Mouse (Mus musculus): ENCODE data around the gene Car3. TPM values are rescaled to one million over a fixed set of nuclear protein-coding genes. Genes with fewer than 3 reads are reported as not detected.
A peak's percentile ranks its signal among the peaks of the same experiment; 100 is the strongest.
"Not testable (repeated sequence)": the region's sequence is repeated elsewhere in the genome, so short reads cannot be mapped to it uniquely, and the experiment has no call there.

Gene Car3
- total RNA-seq (2015) (9.5 and 10.6 TPM in 2 replicates), total RNA-seq (2017) (5.4 and 8.1 TPM in 2 replicates)

DNA sequence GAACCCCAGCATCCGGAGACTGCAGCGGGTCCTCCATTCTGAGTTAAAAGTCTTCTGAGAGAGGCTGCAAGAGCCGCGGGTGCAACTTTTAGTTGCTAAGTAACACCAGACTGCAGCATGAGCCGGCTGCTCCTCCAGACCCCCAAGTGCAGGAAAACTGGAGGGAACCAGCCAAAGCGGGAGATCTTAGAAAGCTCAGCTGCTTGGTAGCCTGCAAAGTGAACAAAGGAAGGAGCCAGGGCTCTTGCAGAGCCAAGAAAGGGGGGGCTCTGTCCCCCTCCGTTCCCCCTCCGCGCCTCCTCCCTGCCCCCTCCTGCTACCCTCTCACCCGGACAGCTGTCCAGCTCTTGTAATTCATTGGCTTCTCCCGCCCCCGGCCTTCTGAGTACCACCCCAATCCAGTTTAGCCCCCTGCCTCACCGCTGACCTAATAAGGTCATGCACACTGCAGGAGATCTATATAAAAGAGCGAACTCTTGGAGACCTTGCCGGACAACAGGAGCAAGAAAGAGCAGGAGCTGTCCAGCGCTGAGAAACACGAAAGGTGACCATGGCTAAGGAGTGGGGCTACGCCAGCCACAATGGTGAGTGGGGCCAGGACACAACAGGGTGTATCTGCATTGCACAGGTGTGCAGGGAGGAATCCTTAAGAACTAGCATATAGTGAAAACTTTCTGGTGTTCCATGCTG lies at the start of gene Car3:
Car3 (plus strand) TSS at position 491 of the 690 bp plus-strand sequence.
- peak; percentile 45 for ATAC-seq (replicated peaks; ENCODE audit: poor library complexity)

DNA sequence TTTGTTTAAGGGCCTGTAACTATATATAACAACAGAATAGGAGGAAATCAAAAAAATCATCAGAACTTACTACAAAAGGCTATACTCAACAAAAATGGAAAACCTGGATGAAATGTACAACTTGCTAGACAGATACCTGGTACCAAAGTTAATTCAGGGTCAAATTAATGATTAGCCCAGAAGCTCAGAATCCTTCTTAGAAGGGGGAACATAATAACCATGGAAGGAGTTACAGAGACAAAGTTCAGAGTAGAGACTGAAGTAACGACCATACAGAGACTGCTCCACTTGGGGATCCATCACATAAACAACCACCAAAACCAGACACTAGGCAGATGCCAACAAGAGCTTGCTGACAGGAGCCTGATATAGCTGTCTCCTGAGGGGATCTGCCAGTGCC lies 47.9 kb upstream of the Car3 start:
- ATAC-seq (replicated peaks; ENCODE audit: poor library complexity) = not testable (repeated sequence)

DNA sequence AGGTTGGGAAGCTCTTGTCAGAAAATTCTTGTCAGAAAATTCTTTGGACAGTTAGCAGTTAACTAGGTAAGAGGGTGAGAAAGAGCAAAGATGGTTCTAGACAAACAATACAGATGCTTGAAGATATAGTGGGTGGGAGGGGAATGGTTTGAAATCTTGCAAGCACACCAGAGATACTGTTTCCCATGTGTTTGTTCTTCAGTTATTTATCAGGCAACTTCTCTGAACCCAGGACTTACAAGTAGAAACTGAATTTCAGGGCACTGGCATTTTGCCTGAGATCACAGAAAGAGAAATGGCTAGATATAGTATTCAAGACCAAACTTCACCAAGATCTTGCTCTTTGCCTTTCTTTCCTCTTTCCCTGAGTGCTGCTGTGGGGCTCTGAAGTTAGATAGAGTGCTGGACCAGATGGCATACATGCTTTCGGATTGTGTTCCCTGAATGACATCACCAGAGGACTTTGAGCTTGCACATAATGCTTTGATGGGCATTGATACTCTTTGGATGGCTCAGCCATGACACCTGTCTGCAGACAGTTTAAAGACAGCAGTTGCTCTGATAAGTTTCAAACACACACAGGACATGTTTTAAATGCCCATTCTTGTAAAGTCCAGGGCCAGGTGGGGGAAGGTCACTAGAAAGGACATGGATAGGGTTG lies 43.3 kb upstream of the Car3 start:
- ATAC-seq (replicated peaks; ENCODE audit: poor library complexity) = peak; percentile 79

DNA sequence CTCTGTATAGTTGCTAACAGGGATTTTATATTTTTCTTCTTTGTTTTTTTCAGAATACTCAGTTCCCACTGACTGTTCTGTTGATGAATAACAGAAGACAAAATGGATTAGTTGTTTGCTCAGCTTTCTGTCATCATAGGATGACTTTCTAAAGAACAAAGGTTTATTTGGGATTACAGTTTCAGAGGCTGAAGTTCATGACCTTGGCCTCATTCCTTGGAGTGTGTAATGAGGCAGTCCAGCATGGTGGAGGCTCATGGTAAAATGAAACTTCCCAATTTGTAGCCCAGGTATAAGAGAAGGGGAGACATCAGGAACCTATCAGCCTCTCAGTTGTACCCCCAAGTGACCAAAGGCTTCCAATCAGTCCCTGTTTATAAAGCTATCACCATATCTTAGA lies 34.4 kb upstream of the Car3 start:
- no peak for ATAC-seq (replicated peaks; ENCODE audit: poor library complexity)

DNA sequence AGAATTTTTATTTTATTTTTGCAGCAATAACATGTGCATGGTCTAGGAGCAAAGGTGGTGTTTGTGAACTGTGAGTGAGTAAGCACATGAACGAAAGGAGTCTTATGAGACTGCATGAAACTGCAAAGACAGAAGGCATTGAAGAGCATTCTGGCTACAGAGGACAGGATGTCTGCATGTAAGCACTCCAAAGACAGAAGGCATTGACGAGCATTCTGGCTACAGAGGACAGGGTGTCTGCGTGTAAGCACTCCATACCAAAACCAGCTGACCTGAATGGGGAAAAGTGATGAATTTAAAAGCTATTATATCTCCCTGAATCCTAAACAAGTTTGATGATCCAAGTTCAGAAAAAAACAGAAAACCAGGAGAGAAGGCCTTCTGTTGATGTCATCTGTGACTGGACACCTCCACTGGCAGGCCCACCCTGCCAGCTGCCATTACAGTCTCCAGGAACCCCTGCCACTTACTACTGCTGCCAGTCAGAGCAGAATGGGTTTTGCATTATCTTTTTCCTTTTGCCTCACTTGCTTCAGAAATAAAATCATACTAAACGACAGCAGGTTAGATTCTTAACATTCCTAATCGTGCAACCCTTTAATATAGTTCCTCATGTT lies 32.0 kb upstream of the Car3 start:
- no peak for ATAC-seq (replicated peaks; ENCODE audit: poor library complexity)

DNA sequence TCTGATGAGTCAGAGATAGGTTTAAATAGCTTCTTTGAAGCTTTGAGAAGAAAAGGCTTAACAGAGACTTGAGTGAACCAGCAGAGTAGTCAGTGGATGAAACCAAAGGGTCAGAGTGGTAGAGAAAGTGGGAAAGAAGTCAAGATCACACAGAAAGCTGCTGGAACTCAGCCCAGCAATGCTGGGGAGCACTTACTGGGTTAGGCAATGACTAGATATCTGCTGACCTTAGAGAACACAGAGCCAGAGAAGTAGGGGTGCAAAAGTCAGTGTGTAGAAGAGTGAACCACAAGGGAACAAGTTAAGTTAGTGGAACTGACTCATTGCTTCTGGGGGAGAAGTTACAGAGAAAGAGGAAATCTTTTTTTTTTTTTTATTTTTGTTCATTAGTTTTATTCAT lies 30.5 kb upstream of the Car3 start:
- peak; percentile 44; the same call in 1 of the 2 replicates for ATAC-seq (replicated peaks; ENCODE audit: poor library complexity)

DNA sequence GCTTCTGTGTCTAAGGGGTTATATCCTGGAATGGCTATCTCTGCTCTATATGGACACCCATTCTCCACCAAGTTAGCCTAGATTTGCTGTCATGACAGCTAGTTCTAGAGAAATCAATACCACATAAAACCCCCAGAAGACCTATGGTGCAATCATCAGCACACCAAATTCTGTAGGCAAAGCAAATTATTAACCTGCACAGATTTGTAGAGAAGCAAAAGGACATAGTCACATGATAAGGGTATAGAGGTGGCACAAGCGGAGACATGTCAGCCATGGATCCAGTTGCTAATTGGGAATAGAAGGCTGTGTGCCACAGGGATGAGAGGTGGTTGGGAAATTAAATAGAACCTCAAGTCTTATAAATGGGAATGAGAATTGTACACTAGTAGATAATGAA lies 24.4 kb upstream of the Car3 start:
- ATAC-seq (replicated peaks; ENCODE audit: poor library complexity) = no peak

DNA sequence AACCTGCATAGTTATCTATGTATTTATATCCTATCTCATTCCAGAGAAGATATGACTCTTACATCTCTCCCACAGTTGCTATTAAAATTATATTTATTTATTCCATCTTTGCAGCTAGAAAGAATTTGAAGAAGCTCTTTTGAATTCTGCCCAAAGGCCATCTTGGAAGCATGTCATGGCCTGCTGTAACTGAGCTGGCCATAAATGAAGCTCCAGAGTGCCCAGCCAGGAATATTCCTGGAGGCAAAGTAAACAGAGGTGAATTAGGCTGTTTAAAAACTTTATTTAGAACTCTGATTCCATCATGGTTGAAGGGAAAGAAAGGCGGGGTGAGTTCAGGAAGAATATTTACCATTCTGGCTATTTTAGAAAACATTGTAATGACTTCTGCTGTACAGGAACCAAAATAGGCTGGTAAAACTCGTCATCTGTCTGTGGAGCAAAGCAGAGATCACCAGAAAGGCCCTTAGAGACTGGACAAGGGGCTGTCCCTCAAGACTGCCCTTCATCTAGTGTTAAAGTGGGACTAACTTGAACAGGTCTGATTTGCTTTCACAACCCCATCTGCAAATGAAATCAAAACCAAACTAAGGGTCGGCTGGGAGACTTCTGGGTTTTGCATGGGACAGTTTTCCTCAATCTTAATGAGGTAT lies 23.7 kb upstream of the Car3 start:
- no peak for ATAC-seq (replicated peaks; ENCODE audit: poor library complexity)

DNA sequence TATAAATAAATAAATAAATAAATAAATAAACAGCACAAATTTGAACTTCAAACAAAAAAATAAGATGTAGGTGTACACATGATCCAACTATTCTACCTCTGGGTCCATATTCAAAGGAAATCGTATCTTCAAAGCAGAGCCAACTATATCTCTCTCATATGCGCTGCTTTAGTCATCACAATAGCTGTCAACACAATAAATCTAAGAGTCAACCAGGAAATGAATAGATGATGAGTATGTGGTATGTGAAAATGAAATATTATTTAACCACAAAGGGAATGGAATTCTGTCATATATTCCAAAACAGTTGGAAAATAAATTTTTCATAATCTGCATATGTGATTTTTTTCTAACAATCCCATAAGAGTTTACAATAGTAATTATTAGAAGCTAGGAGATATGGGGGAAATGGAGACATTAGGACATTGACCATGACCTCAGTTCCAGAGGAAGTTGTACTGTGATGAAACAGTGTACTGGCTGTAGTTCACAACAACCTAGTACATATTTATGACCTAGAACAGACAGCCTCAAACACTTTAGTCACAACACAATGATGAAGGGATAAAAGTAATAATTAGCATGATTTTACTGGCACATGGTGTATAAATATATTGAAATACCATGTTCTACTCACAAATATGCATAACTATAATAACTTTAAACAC lies 14.6 kb upstream of the Car3 start:
- no peak for ATAC-seq (replicated peaks; ENCODE audit: poor library complexity)

DNA sequence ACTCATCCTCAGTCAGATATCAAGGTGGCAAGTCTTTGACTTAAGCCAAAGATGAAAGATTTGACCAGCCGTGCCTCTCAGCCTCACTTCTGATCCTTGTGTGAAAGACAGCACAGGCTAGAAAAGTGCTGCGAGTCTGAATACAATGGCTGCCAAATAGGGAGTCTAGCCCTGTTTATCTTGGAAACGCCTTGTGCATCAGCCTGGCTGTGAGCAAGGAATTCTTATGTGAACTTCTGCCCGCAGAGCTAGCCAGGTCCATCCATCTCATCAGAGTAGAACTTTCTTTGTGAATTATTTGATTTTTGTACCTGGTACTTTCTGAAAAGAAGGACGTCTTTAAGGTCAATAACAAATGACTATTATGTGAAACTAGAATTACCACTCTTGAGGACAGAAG lies 9.3 kb upstream of the Car3 start:
- no peak for ATAC-seq (replicated peaks; ENCODE audit: poor library complexity)

DNA sequence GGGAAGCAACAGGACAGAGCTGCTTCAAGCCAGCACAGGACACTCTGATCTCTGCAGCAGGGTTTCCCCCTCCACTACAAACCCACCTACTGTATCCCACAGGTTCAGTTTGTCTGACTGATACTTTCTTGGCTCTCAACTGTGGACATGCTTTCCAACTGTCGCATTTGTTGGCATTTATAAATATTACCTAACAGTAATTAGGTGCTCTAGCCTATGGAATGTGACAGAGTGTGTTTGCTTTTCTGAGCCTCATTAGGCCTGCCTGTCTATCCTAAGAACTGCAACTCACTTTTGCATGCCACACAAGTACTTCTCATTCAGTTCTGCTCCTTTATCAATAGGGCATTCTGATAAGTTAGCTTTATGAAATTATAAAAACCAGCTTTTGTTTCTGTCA lies 8.9 kb upstream of the Car3 start:
- no peak for ATAC-seq (replicated peaks; ENCODE audit: poor library complexity)

DNA sequence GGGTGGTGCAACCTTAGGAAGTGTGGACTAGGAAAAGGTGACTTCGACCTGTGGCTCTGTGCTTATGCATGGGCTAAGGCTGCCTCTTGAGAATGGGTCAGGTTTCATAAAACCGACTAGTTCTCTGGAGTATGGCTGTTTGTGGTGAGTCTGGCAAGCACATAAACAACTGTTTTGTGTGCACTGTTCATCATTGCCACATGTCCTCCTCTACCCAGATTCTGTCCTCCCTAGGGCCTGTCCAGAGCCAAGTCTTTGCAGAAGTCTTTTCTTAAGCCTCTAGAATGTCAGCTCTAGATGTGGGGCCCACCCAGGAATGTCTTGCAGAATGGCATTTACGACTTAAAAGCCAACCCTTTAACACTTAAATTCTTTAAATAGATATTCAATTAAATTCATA lies 5.4 kb upstream of the Car3 start:
- ATAC-seq (replicated peaks; ENCODE audit: poor library complexity) = no peak

DNA sequence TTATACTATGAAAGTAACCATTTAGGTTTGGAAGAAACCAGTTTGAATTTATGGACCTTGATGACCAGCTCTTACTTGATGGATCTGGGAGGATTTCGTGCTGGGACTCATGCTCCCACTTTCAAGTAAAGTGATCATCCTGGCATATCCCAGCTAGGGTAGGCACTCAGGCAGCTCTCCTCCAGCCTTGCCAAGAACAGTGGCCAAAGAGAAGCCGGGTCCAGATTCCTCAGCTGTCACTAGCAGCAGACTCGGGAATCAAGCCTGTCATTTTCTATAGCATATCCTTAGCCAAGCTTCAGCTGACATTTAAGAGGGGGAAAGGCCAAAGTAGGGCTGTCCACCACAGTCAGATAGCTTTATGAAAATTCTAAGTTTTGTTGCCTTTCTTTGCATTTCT lies 3.0 kb upstream of the Car3 start:
- ATAC-seq (replicated peaks; ENCODE audit: poor library complexity) = no peak

DNA sequence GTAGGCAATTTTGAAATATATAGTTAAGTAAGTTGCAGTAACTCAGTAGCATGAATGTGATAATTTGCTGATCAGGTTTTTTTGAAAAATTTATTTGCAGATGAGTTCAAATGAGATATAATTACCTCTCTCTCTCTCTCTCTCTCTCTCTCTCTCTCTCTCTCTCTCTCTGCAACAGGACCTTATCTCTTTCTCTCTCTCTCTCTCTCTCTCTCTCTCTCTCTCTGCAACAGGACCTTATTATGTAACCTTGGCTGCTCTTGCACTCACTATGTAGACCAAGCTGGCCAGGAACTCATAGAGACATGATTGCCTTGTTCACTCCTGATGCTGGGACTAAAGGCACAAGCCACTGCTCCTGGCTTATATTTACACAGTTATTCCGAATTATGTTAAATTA lies 2.1 kb upstream of the Car3 start:
- ATAC-seq (replicated peaks; ENCODE audit: poor library complexity) = no peak

DNA sequence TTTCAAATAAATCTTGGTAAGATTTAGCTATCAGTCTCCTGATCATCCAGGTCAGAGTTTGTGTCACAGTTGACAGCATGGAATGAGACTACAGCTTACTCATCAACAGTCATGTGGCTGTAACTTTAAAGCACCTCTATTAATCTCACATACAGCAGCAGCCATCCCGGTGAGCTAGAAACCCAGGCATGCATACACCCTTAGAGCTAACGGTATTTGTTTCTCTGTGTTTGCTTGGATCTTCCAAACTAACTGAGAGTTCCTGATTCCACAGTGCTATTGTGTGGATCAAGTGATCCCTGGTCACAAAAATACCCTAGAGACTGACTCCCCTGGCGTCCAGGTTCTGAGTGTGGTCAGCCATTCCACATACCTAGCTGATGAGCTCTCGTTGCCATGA lies 1.5 kb upstream of the Car3 start:
- no peak for ATAC-seq (replicated peaks; ENCODE audit: poor library complexity)

DNA sequence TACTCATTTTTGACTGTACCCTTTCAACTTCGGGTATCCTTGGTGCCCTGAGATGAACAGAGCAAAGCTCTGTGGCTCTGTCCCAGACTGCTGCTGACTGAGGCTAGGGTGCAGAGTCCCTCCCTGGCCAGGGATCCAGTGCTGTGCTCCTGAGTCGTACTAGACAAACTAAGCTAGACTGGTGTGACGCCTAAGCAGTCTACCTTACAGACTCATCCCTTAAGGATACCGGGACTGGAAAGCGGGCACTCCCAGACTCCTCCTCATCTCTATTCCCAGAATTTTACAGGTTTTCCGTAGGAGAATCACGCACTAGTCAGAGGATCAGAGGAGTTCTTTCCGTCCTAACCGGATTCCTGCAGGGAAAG lies 674 bp upstream of the Car3 start:
- peak; percentile 70 for ATAC-seq (replicated peaks; ENCODE audit: poor library complexity)

DNA sequence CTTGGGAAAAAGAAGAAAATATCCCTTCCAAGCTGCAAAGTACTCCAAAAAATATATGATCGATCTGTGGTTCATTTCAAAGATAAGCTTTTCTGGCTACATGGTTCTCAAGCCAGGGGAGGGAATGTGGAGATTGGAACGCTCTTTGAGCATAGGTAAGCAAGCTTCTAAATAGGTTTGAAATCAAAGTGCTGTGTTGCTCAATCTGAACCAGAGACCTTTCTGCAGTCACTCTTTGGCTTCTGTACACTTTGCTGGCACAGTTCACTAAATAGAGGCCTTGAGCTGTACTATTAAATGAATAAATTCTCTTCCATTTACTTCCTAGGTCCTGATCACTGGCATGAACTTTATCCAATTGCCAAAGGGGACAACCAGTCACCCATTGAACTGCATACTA lies 610 bp downstream of the Car3 start:
- ATAC-seq (replicated peaks; ENCODE audit: poor library complexity) = no peak

DNA sequence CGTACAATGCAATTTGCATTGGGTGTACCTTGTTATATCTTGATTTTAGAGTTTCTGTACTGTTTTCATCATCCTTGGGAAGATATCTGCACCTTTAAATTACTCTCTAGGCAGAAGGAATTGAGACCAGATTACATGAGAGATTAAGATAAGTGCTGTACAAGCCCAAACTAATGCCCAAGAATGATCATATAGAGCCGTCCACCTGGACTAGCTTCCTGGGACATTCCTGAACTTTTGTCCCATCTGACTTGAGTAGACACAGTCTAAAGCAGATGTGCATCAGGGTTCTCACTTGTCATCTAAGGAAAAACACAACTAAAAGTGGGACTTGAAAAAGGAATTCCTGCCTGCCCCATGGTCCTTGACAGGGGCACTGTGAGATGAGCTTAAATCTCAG lies 2.6 kb downstream of the Car3 start:
- ATAC-seq (replicated peaks; ENCODE audit: poor library complexity) = no peak

DNA sequence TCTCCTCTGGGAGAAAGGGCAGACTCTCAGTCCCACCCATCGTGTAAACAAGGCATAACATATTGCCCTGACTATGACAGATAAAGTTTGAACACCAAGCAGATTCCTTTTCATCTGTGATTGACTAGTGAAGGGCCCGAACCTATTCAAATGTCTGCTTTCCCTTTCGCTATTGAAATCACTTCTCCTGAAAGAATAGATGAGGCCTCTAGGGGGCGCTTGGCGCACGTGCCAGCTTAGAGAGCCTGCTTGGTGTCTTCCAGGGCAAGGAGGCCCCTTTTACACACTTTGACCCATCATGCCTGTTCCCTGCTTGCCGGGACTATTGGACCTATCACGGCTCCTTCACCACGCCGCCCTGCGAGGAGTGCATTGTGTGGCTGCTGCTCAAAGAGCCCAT lies 6.5 kb downstream of the Car3 start:
- peak; percentile 76 for ATAC-seq (replicated peaks; ENCODE audit: poor library complexity)

DNA sequence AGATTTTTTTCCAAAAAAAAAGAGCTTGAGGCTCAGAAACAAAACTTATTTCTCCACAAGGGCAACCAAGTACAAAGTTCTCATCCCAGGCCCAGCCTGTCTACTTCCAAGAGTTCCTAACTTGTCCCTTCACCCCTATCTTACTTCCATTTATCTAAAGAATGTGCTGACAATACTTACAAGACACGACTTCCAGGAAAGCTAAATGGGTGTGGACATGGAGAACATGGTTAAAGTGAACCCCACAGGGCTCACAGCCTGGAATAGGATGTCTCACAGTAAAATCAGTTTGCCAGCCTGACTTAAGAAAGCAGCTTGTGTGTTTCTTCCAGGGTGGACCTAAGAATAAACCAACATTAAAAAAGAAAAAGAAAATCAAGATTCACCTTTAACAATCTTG lies 7.2 kb downstream of the Car3 start:
- no peak for ATAC-seq (replicated peaks; ENCODE audit: poor library complexity)

DNA sequence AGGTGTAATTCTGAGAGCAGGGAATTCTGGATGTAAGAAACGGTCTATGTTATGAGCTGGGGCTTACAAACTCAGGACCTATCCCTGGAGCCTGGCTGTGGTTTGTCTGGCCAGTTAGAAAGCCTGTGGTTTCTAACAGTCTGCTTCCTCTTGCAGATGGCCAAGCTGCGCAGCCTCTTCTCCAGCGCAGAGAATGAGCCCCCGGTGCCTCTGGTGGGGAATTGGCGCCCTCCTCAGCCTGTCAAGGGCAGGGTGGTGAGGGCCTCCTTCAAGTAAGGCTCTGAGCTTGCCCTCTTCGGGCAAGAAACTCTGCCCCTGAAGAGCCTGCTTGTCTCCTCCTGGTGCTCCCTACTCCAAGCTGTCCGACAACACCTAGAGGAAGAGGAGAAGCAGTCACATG lies 8.1 kb downstream of the Car3 start:
- peak; percentile 76 for ATAC-seq (replicated peaks; ENCODE audit: poor library complexity)

Measured in megakaryocyte progenitor cell, adult 5-6 weeks (primary cell).